Mouse (Mus musculus): ENCODE measurements around the gene Gemin2.

- TF ChIP-seq CTCF (IDR thresholded peaks at IDR 0.05; ENCODE audit: low read depth, low read length) = peak; percentile 14; the same call in 1 of the 2 replicates
- peak; percentile 76 for TF ChIP-seq POLR2A (IDR thresholded peaks at IDR 0.05; ENCODE audit: extremely low read depth, insufficient read depth, low read length)
Observed at GRCm38 (mm10) chr12:59066448-59067077, 53.4 kb downstream of the Gemin2 start, which contains the start of gene Pnn.
